Mouse (Mus musculus) thymus, adult 2 months (tissue): ENCODE results near the gene Pramel1. TPM values are rescaled to one million over a fixed set of nuclear protein-coding genes. Genes with fewer than 3 reads are reported as not detected.

Source experiments
- DNase-seq: peaks from one replicate; pipeline ENCODE4 v3.0.0; 2021
- H3K27ac ChIP-seq: fragments of 200-500 bp; 2 replicates; pipeline ENCODE4 v1.5.1; 2012; ENCODE audit warnings: low read length, control low read depth; ENCODE audit not compliant: control insufficient read depth, insufficient read depth
- H3K27me3 ChIP-seq: fragments of 200-500 bp; 2 replicates; pipeline ENCODE4 v1.6.1; 2012; ENCODE audit warnings: mild to moderate bottlenecking, low read length, moderate library complexity, mixed read lengths; ENCODE audit not compliant: control insufficient read depth, insufficient read depth
- H3K36me3 ChIP-seq: fragments of 200-500 bp; 2 replicates; pipeline ENCODE4 v1.6.1; 2012; ENCODE audit warnings: mild to moderate bottlenecking, low read length, moderate library complexity; ENCODE audit not compliant: control insufficient read depth, insufficient read depth
- H3K4me1 ChIP-seq: fragments of 200-500 bp; replicated peaks from 2 replicates; pipeline ENCODE4 v1.6.1; 2012; ENCODE audit warnings: low read length; ENCODE audit not compliant: control insufficient read depth, insufficient read depth
- H3K4me3 ChIP-seq: fragments of 200-500 bp; 2 replicates; pipeline ENCODE4 v1.5.1; 2012; ENCODE audit warnings: mild to moderate bottlenecking, low read length, control low read depth, moderate library complexity; ENCODE audit not compliant: control insufficient read depth, insufficient read depth
- CTCF ChIP-seq: fragments of 200-500 bp; IDR thresholded peaks from 2 replicates; pipeline ENCODE4 v1.5.1; 2012; ENCODE audit warnings: mild to moderate bottlenecking, control low read depth, low read length, moderate library complexity, borderline replicate concordance; ENCODE audit not compliant: control insufficient read depth, poor library complexity, insufficient read depth; ENCODE audit errors: extremely low read depth
- POLR2A ChIP-seq: fragments of 200-500 bp; IDR thresholded peaks from 2 replicates; pipeline ENCODE4 v1.6.1; 2012; ENCODE audit warnings: mild to moderate bottlenecking, low read length, control low read depth, moderate library complexity; ENCODE audit not compliant: control insufficient read depth, poor library complexity, insufficient read depth; ENCODE audit errors: extremely low read depth
- WGBS: fragments of 180-500 bp; shearing (Covaris S2); methylation state at CpG from one replicate; pipeline ENCODE4 v1.1.7; 2018; 5-methylcytosine and 5-hydroxymethylcytosine counted together
- polyA plus RNA-seq: library from polyadenylated mRNA; depleted of rRNA; stranded (reverse); fragments of >200 nt; gene quantifications from 2 replicates; pipeline ENCODE4 v1.2.3, GENCODE M21; 2012

The Pramel1 gene
- polyA plus RNA-seq, 1 experiment: not detected

DNA sequence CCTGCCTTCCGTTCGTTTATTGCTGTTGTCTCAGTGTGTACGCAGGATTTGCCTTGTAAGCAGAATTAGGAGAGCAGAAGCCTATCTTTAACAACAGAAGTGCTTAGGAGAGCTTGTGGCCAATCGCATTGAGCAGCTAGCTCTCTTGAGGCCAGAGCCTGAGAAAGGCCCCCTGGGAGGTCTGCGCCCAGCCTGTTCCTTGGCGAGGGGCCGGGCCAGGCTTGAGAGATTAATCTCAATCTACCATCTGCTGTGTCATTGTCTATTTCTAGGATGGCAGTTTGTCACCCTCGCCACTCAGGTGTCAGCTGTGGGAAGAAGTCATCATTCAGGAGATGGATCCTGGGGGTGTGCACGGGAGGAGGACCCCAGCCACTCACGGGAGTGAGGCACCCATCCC is 32.7 kb upstream of the Pramel1 start:
- Histone ChIP-seq H3K4me1 (no peaks in the 10 kb centered on the region), H3K27ac (no peak overlapping the region), H3K4me3 (no peak overlapping the region), H3K27me3 (no peaks in the 10 kb centered on the region), H3K36me3 (no peaks in the 10 kb centered on the region)
- TF ChIP-seq POLR2A: no peak
- no peak for TF ChIP-seq CTCF
- no peak for DNase-seq
- WGBS: 34% methylated on average over 10 of the region's 10 CpGs

DNA sequence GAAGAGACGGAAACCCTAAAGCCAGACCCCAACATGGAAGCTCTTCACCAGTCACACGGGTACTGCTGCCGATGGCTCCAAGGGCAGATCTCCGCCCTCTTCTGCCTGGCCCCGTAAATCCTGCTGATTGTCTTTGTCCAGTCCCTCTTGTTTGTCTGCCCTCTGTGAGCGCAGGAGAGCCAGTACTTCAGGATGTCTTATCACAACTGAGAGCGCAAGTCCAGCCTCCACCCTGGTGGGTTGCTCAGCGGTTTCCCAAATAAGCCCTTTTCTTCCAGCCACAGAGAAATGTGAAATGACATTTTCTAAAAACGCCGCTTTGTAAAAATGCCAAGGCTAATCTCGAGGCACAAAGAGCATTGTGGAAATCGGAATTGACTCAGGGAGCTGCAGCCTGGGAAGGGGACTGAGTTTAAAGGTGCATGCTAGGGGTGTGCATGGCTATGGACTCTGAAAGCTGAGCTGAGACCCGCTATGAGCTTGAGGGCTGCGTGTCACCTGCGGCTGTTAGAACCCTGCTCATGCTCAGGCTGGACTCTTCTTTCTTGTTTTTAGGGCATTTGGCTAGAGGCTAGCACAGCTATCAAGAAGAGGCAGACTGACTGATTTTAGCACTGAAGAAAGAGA is 27.7 kb upstream of the Pramel1 start:
- no peak overlapping the region for H3K4me3 ChIP-seq
- no peaks in the 10 kb centered on the region for H3K27me3 ChIP-seq
- H3K27ac ChIP-seq: no peak overlapping the region
- WGBS: 82% methylated on average over 15 of the region's 15 CpGs
- DNase-seq: no peak
- H3K4me1 ChIP-seq: no peaks in the 10 kb centered on the region
- TF ChIP-seq CTCF (no peak), POLR2A (no peak)
- no peaks in the 10 kb centered on the region for H3K36me3 ChIP-seq

DNA sequence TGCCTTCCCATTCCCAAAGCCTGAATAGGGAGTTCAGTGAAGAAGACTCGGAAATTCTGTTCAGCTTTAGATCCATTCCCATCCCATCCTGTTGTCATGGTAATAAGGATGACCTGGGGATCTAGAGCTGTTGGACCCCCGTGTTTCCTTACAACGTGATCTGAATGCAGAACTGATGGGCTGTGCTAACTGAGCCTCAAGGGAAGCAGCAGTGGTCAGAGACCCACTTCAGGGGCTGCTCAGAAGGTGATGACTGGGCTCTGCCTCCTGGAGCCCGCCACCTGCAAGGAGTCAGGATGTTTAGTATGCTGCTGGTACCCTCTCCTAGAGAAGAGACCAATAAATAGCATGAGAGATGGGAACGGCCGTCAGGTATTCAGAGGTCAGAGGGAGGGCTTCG is 14.7 kb upstream of the Pramel1 start:
- Histone ChIP-seq H3K36me3 (no peaks in the 10 kb centered on the region), H3K27me3 (no peaks in the 10 kb centered on the region), H3K4me3 (no peak overlapping the region), H3K27ac (no peak overlapping the region), H3K4me1 (no peaks in the 10 kb centered on the region)
- no peak for DNase-seq
- TF ChIP-seq CTCF (no peak), POLR2A (no peak)
- 61% methylated on average over 7 of the region's 7 CpGs for WGBS

DNA sequence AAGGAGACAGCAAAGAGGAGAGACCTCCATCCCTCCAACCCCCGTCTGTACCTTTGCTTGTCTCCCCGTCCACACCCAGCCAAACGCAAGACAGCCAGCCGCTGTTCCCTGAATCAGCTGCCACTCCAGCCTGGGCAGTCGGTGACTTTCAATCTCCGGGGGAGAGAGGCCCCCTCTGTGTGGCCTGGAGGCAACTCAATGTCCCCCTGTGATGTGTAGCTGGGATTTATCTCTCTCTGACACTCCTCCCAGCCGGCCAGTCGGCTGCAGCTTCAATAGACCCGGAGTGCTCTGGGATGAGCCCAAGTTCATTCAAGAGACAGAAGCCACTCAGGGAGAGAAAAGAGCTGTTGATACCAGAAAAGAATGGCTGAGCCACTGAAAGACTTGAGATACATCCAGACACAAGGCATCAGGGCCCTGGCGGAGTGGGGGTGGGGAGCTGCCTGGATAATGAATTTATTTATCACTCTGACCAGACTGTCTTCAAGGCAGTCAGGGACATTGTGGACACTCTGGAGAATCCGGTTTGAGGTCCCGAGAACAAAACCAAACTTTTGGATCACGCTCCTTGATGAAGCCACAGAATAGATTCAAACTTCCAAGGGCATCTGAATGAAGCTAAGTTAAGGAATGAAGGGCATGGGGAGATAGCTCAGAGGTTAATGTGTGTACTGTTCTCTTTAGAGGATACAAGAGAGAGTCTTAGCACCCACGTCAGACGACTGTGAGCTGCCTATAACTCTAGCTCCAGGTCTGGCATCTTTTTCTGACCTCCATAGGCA is 14.1 kb upstream of the Pramel1 start:
- H3K27ac ChIP-seq: no peak overlapping the region
- H3K4me1 ChIP-seq: no peaks in the 10 kb centered on the region
- H3K27me3 ChIP-seq: no peaks in the 10 kb centered on the region
- DNase-seq: no peak
- no peaks in the 10 kb centered on the region for H3K36me3 ChIP-seq
- TF ChIP-seq CTCF: no peak
- no peak for TF ChIP-seq POLR2A
- WGBS: 51% methylated on average over 15 of the region's 15 CpGs
- no peak overlapping the region for H3K4me3 ChIP-seq

DNA sequence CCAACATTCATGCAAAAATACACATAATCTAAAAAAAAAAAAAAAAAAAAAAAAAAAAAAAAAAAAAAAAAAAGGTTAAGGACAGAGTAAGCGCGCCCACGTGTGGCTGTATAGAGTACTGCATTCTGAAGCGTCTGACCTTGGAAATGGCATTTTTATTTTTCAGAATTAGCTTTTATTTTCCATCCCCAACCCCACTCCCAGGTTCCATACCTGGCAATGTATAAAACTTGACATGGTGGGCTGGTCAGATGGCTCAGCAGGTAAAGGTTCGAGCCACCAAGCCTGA is 13.6 kb upstream of the Pramel1 start:
- TF ChIP-seq POLR2A (no peak), CTCF (no peak)
- peak; percentile 10 for DNase-seq
- WGBS: under 1% methylated on average over 5 of the region's 5 CpGs
- no peaks in the 10 kb centered on the region for H3K4me1 ChIP-seq
- no peaks in the 10 kb centered on the region for H3K27me3 ChIP-seq
- no peak overlapping the region for H3K27ac ChIP-seq
- no peak overlapping the region for H3K4me3 ChIP-seq
- H3K36me3 ChIP-seq: no peaks in the 10 kb centered on the region

DNA sequence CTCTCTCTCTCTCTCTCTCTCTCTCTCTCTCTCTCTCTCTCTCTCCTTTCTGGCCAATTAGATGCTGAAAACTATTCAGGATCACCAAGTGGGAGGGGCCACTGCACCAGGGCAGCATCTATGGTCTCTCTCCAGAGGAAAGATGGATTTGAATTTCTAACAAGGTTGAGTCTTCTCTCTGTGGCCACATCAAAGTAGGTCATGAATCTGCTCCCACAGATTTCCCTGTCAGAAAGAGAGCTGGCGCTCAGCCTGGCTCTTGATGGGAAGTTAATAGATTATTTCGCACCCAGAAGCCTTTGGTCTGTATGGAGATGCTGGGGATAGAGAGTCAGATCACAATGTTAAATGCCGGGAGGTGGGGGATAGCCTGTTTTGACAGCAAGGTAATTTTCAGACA is 12.1 kb upstream of the Pramel1 start:
- no peaks in the 10 kb centered on the region for H3K27me3 ChIP-seq
- 85% methylated on average over 3 of the region's 3 CpGs for WGBS
- TF ChIP-seq POLR2A (no peak), CTCF (no peak)
- no peak overlapping the region for H3K4me3 ChIP-seq
- H3K27ac ChIP-seq: no peak overlapping the region
- no peaks in the 10 kb centered on the region for H3K36me3 ChIP-seq
- no peak for DNase-seq
- no peaks in the 10 kb centered on the region for H3K4me1 ChIP-seq

DNA sequence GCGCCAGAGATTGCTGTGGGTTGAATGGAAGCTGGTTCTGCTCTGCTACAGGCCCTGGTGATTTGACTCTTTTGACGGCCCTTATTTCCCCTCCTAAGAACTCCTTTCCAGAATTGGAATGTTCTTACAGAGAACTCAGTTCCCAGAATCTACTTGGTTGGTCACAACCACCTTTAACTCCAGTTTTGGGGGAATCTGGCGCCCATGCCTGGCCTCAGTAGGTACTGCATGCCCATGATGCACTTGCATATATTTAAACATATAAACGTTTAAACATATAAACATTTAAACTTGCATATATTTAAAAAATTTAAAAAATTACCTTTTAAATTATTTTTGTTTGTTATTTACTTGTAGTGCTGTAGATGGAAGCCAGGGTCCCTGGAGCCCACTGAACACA is 10.6 kb upstream of the Pramel1 start:
- TF ChIP-seq CTCF (no peak), POLR2A (no peak)
- H3K36me3 ChIP-seq: no peaks in the 10 kb centered on the region
- 48% methylated on average over 4 of the region's 4 CpGs for WGBS
- H3K27ac ChIP-seq: no peak overlapping the region
- no peak overlapping the region for H3K4me3 ChIP-seq
- H3K4me1 ChIP-seq: no peaks in the 10 kb centered on the region
- DNase-seq: no peak
- H3K27me3 ChIP-seq: no peaks in the 10 kb centered on the region
